Mouse (Mus musculus): ENCODE measurements around the gene Akap10. TPM values are rescaled to one million over a fixed set of nuclear protein-coding genes. Genes with fewer than 3 reads are reported as not detected.
"Not testable (repeated sequence)": the region's sequence is repeated elsewhere in the genome, so short reads cannot be mapped to it uniquely, and the experiment has no call there.

Gene Akap10
- total and polyA plus RNA-seq, 2 experiments from 2014 or later = 6.4 to 24.0 TPM

- Histone ChIP-seq H3K4me2 (ENCODE audit: low read depth, low read length) (peak within 1 kb of the TSS; percentile 64), H3K36me3 (ENCODE audit: insufficient read depth, low read length) (no peaks in the 10 kb centered on the region), H3K27ac (peak within 1 kb of the TSS; percentile 96), H3K4me1 (ENCODE audit: insufficient read depth, low read length) (peaks cover 6% of the 10 kb centered on the region), H3K9me3 (ENCODE audit: low read length) (no peaks in the 10 kb centered on the region), H3K9ac (replicated peaks; ENCODE audit: low read length) (peak within 1 kb of the TSS; percentile 98), H3K27me3 (ENCODE audit: insufficient read depth, low read length) (no peaks in the 10 kb centered on the region), H3K4me3 (ENCODE audit: low read length) (peak within 1 kb of the TSS; percentile 99)
- ATAC-seq (peak; percentile 95), DNase-seq (ENCODE audit: low spot score) (peak; percentile 96)
- TF ChIP-seq CTCF (IDR thresholded peaks at IDR 0.05; ENCODE audit: low read depth) = no peak
- WGBS = 2% methylated on average over 55 of the region's 58 CpGs
Observed at GRCm38 (mm10) chr11:61854988-61855411, 75.1 kb downstream of the Akap10 start, which contains the start of gene Ulk2. Gene Ulk2, minus strand, starts transcription at chr11:61855073.

- peak overlapping the region; percentile 99 for H3K4me3 ChIP-seq (ENCODE audit: low read length)
- no peaks in the 10 kb centered on the region for H3K27me3 ChIP-seq (ENCODE audit: insufficient read depth, low read length)
- H3K36me3 ChIP-seq (ENCODE audit: insufficient read depth, low read length) = no peaks in the 10 kb centered on the region
- TF ChIP-seq CTCF (IDR thresholded peaks at IDR 0.05; ENCODE audit: low read depth) = peak; percentile 69
- ATAC-seq (peak; percentile 87), DNase-seq (ENCODE audit: low spot score) (peak; percentile 89)
- peak overlapping the region; percentile 64 for H3K4me2 ChIP-seq (ENCODE audit: low read depth, low read length)
- H3K27ac ChIP-seq = peak overlapping the region; percentile 96
- peaks cover 6% of the 10 kb centered on the region for H3K4me1 ChIP-seq (ENCODE audit: insufficient read depth, low read length)
- under 1% methylated on average over 65 of the region's 87 CpGs for WGBS
- no peaks in the 10 kb centered on the region for H3K9me3 ChIP-seq (ENCODE audit: low read length)
- H3K9ac ChIP-seq (replicated peaks; ENCODE audit: low read length) = peak overlapping the region; percentile 98
Observed at GRCm38 (mm10) chr11:61854211-61854987, 75.7 kb downstream of the Akap10 start.

GRCm38 (mm10) chr11:61853659-61854058 lies 76.4 kb downstream of the Akap10 start:
- Histone ChIP-seq H3K9ac (replicated peaks; ENCODE audit: low read length) (peak overlapping the region; percentile 98), H3K4me3 (ENCODE audit: low read length) (peak overlapping the region; percentile 99), H3K27me3 (ENCODE audit: insufficient read depth, low read length) (no peaks in the 10 kb centered on the region), H3K36me3 (ENCODE audit: insufficient read depth, low read length) (no peaks in the 10 kb centered on the region), H3K4me1 (ENCODE audit: insufficient read depth, low read length) (peaks cover 6% of the 10 kb centered on the region), H3K9me3 (ENCODE audit: low read length) (no peaks in the 10 kb centered on the region), H3K4me2 (ENCODE audit: low read depth, low read length) (peak overlapping the region; percentile 64), H3K27ac (peak overlapping the region; percentile 96; the same call in 1 of the 2 replicates)
- 8% methylated on average over 5 of the region's 5 CpGs for WGBS
- TF ChIP-seq CTCF (IDR thresholded peaks at IDR 0.05; ENCODE audit: low read depth) = no peak
- DNase-seq (ENCODE audit: low spot score) = no peak
- no peak for ATAC-seq

GRCm38 (mm10) chr11:61852916-61853315 lies 77.1 kb downstream of the Akap10 start:
- Histone ChIP-seq H3K9me3 (ENCODE audit: low read length) (no peaks in the 10 kb centered on the region), H3K4me2 (ENCODE audit: low read depth, low read length) (peak overlapping the region; percentile 64), H3K4me3 (ENCODE audit: low read length) (no peak overlapping the region), H3K27ac (no peak overlapping the region), H3K4me1 (ENCODE audit: insufficient read depth, low read length) (peaks cover 6% of the 10 kb centered on the region), H3K27me3 (ENCODE audit: insufficient read depth, low read length) (no peaks in the 10 kb centered on the region), H3K9ac (replicated peaks; ENCODE audit: low read length) (no peak overlapping the region), H3K36me3 (ENCODE audit: insufficient read depth, low read length) (no peaks in the 10 kb centered on the region)
- DNase-seq (ENCODE audit: low spot score) (no peak), ATAC-seq (no peak)
- TF ChIP-seq CTCF (IDR thresholded peaks at IDR 0.05; ENCODE audit: low read depth) = no peak

- no peak for TF ChIP-seq CTCF (IDR thresholded peaks at IDR 0.05; ENCODE audit: low read depth)
- Histone ChIP-seq H3K9ac (replicated peaks; ENCODE audit: low read length) (no peak overlapping the region), H3K4me2 (ENCODE audit: low read depth, low read length) (no peak overlapping the region), H3K4me1 (ENCODE audit: insufficient read depth, low read length) (peaks cover 6% of the 10 kb centered on the region), H3K27ac (no peak overlapping the region), H3K36me3 (ENCODE audit: insufficient read depth, low read length) (no peaks in the 10 kb centered on the region), H3K27me3 (ENCODE audit: insufficient read depth, low read length) (no peaks in the 10 kb centered on the region), H3K4me3 (ENCODE audit: low read length) (no peak overlapping the region), H3K9me3 (ENCODE audit: low read length) (no peaks in the 10 kb centered on the region)
- DNase-seq (ENCODE audit: low spot score) (no peak), ATAC-seq (no peak)
- 82% methylated on average over 3 of the region's 3 CpGs for WGBS
Observed at GRCm38 (mm10) chr11:61851195-61851594, 78.9 kb downstream of the Akap10 start.

- not testable (repeated sequence) for H3K27ac ChIP-seq; H3K4me1 ChIP-seq (ENCODE audit: insufficient read depth, low read length); ATAC-seq; DNase-seq (ENCODE audit: low spot score); H3K9me3 ChIP-seq (ENCODE audit: low read length); H3K4me2 ChIP-seq (ENCODE audit: low read depth, low read length); H3K4me3 ChIP-seq (ENCODE audit: low read length); H3K27me3 ChIP-seq (ENCODE audit: insufficient read depth, low read length); H3K9ac ChIP-seq (replicated peaks; ENCODE audit: low read length)
- peaks cover 30% of the 10 kb centered on the region for H3K36me3 ChIP-seq (ENCODE audit: insufficient read depth, low read length)
- 70% methylated on average over 3 of the region's 3 CpGs for WGBS
Observed at GRCm38 (mm10) chr11:61840663-61841062, 89.4 kb downstream of the Akap10 start.

GRCm38 (mm10) chr11:61839940-61840339 lies 90.1 kb downstream of the Akap10 start:
- Histone ChIP-seq H3K9ac (replicated peaks; ENCODE audit: low read length) (no peak overlapping the region), H3K4me3 (ENCODE audit: low read length) (no peak overlapping the region), H3K9me3 (ENCODE audit: low read length) (no peaks in the 10 kb centered on the region), H3K27ac (no peak overlapping the region), H3K4me1 (ENCODE audit: insufficient read depth, low read length) (no peaks in the 10 kb centered on the region), H3K27me3 (ENCODE audit: insufficient read depth, low read length) (no peaks in the 10 kb centered on the region), H3K4me2 (ENCODE audit: low read depth, low read length) (no peak overlapping the region), H3K36me3 (ENCODE audit: insufficient read depth, low read length) (peaks cover 29% of the 10 kb centered on the region)
- TF ChIP-seq CTCF (IDR thresholded peaks at IDR 0.05; ENCODE audit: low read depth) = no peak
- no peak for ATAC-seq
- DNase-seq (ENCODE audit: low spot score) = no peak

All from hindbrain, postnatal 0 days (tissue).